Mouse (Mus musculus) CH12.LX (cell line): ENCODE measurements at regions not wholly inside any gene's neighbourhood (a gene's known extent, or its start where the extent isn't known, plus 50 kb on each side); places are given as distances from the start of the nearest gene placed in this dataset.

Experiments
- CHD1 ChIP-seq: IDR thresholded peaks from 2 replicates; pipeline ENCODE4 v1.6.1; 2012; ENCODE audit warnings: low read depth, low read length, improper control_type of control experiment, inconsistent platforms
- CTCF ChIP-seq, 2 experiments: IDR thresholded peaks in 1 of 2; conservative IDR thresholded peaks in 1 of 2; 2 replicates each; pipeline ENCODE4 v1.5.1; 2011 to 2012; ENCODE audit warnings: low read depth in 2 of 2, low read length in 2 of 2, improper control_type of control experiment in 1 of 2, inconsistent platforms in 1 of 2, mild to moderate bottlenecking in 1 of 2, moderate library complexity in 1 of 2
- E2F4 ChIP-seq: IDR thresholded peaks from 2 replicates; pipeline ENCODE4 v1.6.1; 2011; ENCODE audit warnings: low read depth, low read length, improper control_type of control experiment; ENCODE audit not compliant: insufficient replicate concordance
- EP300 ChIP-seq: IDR thresholded peaks from 2 replicates; pipeline ENCODE4 v1.6.1; 2011; ENCODE audit warnings: low read length, improper control_type of control experiment
- GABPA ChIP-seq: IDR thresholded peaks from 2 replicates; pipeline ENCODE4 v1.6.1; 2012; ENCODE audit warnings: low read depth, low read length, improper control_type of control experiment, inconsistent platforms; ENCODE audit not compliant: insufficient replicate concordance
- JUND ChIP-seq: conservative IDR thresholded peaks from 2 replicates; pipeline ENCODE4 v1.6.1; 2011; ENCODE audit warnings: low read depth, low read length, improper control_type of control experiment
- MAFK ChIP-seq: IDR thresholded peaks from 2 replicates; pipeline ENCODE4 v1.6.1; 2011; ENCODE audit warnings: low read length, improper control_type of control experiment; ENCODE audit not compliant: insufficient replicate concordance
- MAZ ChIP-seq: IDR thresholded peaks from 2 replicates; pipeline ENCODE4 v1.6.1; 2012; ENCODE audit warnings: low read depth, mild to moderate bottlenecking, inconsistent platforms, low read length, improper control_type of control experiment, moderate library complexity
- POLR2A ChIP-seq: IDR thresholded peaks from 2 replicates; pipeline ENCODE4 v1.6.1; 2011; ENCODE audit warnings: low read depth, mild to moderate bottlenecking, improper control_type of control experiment, low read length
- POLR2AphosphoS2 ChIP-seq: IDR thresholded peaks from 2 replicates; pipeline ENCODE4 v1.6.1; 2011; ENCODE audit warnings: low read depth, low read length, improper control_type of control experiment
- RAD21 ChIP-seq: IDR thresholded peaks from 2 replicates; pipeline ENCODE4 v1.6.1; 2011; ENCODE audit warnings: low read depth, mild to moderate bottlenecking, low read length, improper control_type of control experiment, moderate library complexity
- TCF12 ChIP-seq: IDR thresholded peaks from 2 replicates; pipeline ENCODE4 v1.6.1; 2014; ENCODE audit warnings: low read depth, mild to moderate bottlenecking, inconsistent platforms, low read length, improper control_type of control experiment
- ZNF384 ChIP-seq: IDR thresholded peaks from 2 replicates; pipeline ENCODE4 v1.6.1; 2012; ENCODE audit warnings: low read depth, low read length, improper control_type of control experiment, inconsistent platforms

DNA sequence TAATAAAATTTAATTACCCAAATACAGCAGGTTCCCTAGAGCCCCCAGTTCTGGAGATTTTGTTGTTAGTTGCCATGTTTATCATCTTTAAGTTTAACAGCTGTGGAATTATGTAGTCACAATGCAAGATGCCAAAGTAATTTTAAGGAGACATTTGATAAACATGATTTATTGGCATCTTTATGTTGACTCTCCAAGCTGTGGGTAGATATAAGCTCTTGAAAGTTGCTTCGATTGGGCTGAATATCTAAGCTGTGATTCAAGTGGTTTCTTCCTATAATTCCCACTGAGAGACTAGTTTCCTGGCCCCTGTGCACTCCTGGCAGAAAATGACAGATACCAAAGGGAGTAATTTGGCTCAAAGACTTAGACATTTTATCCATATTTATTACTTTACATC, 364.7 kb upstream of the Hsf2 start:
- TF ChIP-seq RAD21 = no peak
- no peak for TF ChIP-seq CTCF (conservative IDR thresholded peaks at IDR 0.05 in 1 of 2, IDR thresholded peaks at IDR 0.05 in 1 of 2; ENCODE audit: low read depth in 2 of 2, low read length in 2 of 2)
- TF ChIP-seq POLR2A = no peak
- no peak for TF ChIP-seq MAZ
- TF ChIP-seq EP300 = no peak
- TF ChIP-seq E2F4 = no peak
- TF ChIP-seq JUND = no peak
- TF ChIP-seq CHD1 = no peak
- no peak for TF ChIP-seq GABPA
- no peak for TF ChIP-seq TCF12
- no peak for TF ChIP-seq MAFK
- no peak for TF ChIP-seq ZNF384
- no peak for TF ChIP-seq POLR2AphosphoS2
